Mouse (Mus musculus) embryo, embryonic 11.5 days (tissue): ENCODE data around the gene Fbxw11.
"Not testable (repeated sequence)": the region's sequence is repeated elsewhere in the genome, so short reads cannot be mapped to it uniquely, and the experiment has no call there.

Experiments used
- DNase-seq: peaks from one replicate; pipeline ENCODE4 v3.0.0-alpha.2; 2012; ENCODE audit warnings: low read depth, low spot score

Gene Fbxw11

DNA sequence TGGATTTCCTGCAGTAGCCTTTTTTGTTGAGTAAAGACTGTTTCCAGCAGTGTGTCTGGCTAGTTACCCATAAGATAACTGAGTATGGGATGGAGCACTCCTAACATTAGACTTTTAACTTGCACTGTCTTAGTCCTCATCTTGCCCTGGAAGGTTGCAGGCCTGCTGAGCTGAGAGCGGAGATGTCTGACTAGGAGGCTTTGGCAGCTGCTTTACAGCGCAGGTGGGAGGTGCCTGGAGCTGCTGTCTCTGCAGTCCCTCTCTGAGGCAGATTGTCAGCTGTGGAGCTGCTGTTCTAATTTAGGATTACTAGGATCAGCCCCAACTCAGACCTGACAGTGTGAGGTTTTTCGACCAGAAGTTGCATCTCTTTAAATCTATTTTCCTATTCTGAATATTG, 34.3 kb downstream of the Fbxw11 start:
- DNase-seq = no peak

DNA sequence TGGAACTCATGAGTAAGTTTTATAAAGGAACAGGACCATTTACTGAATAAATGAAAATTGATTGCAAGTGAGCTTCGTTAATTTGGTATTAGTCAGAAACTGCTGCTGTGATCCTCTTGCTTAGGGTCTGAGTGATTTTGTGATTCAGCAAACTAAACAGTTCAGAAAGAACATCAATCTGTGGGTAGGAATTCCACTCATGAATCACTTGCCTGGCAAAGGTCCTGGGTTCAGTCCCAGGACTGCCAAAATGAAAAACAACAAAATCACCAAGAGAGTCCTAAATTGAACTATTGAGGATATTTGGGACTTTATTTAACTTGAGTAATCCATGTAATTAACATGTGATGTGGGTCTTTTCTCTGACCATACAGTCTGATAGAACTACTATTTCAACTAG, 35.3 kb downstream of the Fbxw11 start:
- DNase-seq = no peak

DNA sequence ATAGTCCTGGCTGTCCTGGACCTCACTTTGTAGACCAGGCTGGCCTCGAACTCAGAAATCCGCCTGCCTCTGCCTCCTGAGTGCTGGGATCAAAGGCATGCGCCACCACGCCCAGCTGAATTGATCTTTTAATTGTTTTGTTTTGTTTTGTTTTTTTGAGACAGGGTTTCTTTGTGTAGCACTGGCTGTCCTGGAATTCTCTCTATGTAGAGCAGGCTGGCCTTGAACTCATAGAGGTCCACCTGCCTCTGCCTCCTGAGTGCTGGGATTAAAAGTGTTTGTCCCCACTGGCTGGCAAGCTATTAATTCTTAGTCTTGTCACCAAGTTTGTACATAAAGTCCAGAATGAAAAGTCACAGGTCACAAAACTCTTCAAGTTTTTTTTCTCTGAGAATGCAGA, 36.6 kb downstream of the Fbxw11 start:
- DNase-seq = not testable (repeated sequence)

DNA sequence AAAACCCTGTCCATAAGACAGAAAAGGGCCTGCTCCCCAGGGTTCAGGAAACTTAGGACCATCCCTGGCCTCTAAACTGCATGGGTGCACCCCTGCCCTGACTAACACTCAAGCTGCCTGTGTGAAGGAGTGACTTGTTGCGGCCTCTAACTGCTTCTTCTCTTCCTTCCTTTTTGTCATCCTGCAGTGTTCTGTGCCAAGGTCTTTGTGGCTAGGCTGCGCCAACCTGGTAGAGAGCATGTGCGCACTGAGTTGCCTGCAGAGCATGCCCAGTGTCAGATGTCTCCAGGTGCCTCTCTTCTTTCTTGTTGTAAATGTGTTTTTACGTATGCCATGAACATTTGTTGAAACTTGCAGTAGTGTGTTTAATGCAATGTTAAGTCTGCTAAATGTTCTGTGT, 37.5 kb downstream of the Fbxw11 start:
- no peak for DNase-seq

DNA sequence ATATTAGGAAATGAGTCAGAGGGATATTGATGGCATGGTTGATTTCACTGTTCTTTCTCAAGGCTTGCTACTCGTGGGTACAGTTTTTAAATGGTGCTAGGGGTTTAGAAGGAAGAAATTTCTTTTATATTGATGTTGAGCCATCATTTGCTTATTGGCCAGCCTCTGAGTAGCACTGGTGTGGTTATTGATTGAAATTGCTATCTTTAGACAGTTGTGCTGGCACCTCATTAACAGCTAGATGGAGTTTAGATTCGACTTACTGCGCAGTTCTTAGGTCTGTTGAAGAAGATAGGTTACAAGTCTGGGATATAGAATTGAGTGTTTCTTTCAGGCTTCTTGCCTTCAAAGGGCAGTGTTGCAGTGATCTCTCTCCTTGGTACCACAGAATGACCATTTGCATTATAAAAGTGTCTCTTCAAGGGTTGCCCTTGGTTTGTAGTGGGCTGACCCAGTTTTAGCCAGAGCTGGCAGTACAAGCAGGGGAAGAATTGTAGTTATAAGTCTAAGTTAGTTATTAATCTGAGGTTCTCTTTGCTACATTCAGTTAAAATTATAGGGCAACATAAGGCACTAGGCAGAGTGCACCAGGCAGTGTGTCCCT, 38.8 kb downstream of the Fbxw11 start:
- no peak for DNase-seq

DNA sequence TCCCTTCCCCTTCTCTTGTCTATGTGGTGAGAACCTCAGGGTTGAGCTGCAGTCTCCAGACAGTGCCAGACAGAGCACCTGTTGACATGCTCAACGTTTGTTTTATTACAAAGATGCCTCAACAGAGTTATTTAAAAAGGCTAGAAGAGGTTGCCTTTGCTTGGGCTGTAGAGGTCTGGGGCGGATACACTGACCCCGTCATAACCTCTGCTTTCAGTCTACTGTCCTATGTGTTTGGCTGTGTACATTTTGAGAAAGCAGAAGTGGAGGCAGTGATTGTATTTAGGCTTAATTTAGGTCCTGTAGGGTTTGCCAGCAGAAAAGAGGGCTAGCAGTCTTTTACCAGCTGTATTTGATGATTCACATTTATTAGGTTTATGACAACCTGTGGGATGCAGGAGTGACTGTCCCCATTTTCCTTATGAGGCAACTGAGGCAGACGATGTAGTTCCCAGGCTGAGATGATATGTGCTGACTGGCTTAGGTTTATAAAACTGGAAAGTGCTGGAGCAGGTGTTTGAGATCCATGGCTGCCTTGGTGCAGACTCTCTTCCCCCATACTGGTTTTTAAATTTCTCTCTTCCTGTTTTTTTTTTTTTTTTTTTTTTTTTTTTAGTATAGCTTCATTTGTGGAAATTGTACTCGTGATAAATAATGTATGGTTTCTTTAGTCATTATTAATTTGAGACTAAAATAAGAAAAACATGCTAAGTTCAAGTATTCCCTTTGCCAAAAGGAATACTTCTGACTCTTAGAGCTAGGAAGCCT, 40.0 kb downstream of the Fbxw11 start:
- DNase-seq = no peak

DNA sequence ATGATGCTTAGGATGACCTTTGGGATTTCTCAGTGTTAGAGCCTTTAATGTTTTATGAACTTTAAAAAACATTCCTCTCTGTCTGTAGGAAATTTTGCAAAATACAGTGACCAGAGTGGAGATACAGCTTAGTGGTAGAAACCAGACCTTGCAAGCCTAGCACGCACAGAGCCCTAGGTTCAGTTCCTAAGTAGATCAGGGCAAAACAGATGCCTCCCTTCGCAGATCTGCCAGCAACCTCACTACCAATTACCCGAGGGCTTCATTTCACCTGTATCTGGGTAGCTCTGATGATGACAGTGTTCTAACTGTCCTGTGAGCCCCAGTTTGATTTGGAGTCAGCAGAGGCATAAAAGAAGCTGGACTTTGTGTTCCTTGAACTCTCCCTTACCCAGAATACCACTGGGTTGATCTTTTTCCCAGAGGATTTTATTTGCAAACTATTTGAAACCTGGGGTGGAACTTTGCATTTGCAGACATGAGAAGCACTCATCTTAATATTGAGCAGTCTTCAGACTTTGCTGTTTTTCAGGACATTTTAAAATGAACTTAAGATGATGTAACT, 42.2 kb downstream of the Fbxw11 start:
- DNase-seq = no peak

DNA sequence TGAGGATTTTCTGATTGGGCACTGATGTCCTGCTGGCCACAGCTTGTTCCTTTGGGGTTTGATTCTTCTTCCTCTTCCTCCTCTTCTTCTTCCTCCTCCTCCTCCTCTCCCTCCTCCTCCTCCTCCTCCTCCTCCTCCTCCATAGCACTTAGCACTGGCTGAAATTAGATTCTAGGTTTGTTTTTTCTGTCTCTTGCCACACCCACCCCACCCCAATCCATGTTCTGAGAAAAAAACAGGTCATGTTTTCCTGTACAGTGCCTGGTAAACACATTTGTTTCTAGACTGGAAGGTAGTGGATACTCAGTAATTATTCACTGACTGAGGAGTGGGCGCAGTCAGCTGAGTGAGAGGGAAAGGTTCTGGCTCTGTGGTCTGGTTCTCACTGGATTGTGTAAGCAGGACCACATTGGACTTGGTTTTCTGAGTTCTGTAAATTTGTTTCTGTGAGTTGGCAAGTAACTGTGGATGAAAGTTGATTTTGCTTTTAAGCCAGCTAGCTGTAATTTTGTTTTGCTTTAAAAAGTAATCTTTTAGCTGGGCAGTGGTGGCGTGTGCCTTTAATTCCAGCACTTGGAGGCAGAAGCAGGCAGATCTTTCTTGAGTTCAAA, 45.8 kb downstream of the Fbxw11 start:
- DNase-seq = no peak

DNA sequence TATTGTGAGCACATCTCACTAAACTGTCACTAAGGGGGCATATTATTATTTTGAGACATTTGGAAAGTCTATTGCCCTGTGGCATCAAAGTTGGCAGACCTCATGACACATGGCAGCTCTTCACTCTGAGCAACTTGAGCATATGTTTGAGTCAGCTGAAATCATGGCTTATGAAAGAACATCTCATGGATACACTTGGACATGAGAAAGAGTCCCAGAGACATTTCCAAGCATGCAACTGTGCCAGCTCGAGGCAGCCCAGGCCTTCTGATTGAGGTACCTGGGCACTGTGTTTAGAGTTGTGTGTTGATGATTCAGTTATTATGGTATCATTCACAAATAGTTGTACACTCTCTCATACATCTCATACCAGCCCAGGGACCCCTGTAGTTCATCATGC, 47.0 kb downstream of the Fbxw11 start:
- no peak for DNase-seq

DNA sequence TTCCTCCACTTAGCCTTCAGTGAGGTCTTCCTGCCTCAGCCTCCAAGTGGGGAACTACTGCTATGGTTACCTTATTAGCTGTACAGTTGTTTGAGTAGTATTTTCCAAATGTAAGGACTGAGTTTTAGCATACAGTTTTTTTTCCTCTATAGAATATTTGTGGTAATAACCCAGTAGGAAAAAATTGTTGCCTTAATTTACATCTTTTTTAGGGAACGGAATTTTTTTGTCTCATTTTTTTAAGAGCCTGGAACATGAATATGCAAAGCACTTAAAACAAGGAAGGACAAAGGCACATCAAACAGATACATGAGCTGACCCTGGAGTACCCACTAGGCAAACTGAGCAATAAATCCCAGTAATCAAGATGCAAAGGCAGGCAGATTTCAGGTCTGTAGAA, 50.3 kb downstream of the Fbxw11 start:
- no peak for DNase-seq

DNA sequence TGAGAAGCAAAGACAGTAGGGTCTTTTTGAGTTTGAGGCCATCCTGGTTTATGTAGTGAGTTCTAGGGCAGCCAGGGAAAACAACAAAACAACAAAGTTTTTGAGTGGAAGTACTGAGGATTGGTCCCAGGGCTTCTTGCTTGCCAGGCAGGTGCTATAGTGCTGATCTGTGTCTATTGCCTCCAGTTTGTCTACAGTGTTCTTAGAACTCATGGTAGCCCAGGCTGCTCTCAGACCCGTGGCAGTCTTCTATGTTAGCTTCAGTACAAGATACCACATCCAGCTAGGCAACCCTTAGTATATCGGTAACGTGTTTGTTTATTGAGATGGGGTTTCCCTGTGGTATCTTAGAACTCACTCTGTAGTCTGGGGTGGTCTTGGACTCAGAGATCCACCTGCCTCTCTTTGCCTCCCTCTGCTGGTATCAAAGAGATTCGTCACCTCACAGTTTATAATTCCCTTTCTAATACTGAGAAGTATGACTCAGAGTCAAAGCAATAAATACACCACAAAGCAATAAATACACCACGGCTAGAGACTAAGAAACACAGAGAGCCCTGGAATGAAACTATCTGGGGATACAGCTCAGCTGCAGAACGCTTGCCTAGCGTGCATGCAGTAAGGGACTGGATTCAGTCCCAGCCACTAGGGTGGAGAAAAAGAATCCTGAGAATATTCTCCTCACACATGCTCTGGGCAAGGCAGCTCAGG, 51.1 kb downstream of the Fbxw11 start:
- no peak for DNase-seq

DNA sequence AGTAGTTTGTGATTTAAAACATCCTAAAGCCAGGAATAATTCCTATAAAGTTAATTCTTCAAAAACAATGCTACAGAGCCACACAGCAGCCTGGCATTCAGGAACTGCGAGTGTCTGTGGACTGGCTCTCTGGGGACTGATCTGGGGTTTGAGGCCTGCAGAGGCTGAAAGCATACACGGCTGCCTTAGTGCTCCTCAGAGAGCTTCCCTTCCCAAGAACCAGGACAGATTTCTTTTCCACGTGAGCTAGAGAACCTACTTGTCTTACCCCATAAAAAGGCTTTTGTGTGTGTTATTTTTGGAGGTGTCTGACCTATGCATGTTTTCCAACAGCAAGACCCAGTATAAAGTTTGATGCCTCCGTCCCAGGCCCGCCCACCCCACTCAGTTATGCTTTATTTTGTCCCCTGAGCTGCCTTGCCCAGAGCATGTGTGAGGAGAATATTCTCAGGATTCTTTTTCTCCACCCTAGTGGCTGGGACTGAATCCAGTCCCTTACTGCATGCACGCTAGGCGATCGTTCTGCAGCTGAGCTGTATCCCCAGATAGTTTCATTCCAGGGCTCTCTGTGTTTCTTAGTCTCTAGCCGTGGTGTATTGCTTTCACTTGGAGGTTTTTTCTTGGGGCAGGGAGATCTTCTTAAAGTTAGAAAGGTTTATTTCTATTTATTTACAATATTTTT, 51.9 kb downstream of the Fbxw11 start:
- DNase-seq = not testable (repeated sequence)

DNA sequence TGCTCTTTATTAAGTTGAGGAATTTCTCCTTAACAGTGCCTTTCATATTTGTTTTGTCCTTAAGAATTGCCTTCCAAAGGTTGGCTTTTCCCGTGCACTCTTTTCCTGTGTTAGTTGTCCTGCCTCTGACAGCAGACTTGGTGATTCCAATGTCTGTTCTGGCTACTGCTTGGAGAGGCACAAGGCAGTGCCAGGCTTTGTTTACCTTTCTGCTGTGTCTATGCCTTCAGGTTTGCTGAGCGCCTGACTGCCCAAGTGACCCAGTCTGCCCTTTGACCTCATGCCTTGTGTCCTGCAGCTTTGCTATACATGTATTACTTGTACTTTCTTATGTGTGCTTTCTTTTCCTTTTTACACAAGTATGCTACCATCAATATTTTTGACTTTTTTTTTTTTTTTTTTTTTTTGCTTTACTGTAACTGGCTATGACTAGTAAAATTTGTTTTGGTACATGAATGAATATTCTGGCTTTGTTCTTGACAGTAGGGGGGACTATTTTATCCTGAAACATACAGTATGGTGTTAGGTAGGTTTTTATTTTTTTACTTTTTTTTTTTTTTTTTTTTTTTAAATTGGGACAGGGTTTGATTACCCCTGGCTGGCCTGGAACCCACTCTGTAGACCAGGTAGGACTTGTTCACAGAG, 54.0 kb downstream of the Fbxw11 start:
- no peak for DNase-seq

DNA sequence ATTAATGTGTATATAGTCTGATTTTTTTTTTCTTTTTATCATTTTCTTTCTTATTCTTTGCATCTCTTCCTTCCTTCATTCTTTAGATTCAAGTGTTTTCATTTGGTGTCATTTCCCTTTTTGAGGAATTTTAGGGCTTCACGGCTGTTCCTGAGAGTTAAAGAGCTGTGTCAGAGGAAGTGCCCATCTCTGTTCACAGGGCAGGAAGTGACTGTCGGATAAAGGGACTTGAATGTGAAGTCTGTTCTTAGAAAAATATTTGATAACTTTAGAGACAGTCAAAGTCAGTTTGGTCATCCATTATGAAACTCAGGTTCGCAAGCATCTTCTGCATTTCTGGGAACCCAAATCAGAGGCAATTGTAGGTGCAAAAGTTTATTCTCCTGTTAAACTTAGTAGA, 55.2 kb downstream of the Fbxw11 start:
- no peak for DNase-seq

DNA sequence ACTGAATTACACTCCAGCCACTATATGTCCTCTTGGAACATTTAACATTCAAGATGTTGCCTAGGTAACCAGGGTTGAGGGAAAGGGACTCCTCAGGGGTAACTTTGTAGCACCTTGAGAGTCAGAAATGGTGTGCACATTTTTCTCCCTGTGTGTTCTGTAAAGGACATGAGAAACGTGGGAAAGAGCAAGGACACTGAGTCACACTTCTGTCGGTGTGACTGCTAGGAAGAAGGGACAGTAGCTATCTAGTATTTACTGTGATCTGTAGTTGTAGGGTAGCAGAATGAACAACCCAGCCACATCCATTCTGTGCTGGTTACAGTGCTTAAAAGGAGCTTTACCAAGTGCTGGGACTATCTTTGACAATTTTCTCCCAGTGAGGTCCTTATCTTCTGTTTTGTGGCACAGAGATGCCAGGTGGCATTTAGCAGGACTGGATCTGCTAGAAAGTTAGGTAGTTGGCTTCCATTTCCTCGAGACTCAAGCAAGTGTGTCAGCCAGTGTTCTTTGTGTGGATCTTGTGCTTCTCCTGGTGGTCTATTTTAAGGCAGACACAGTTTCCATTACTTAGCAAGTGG, 57.5 kb downstream of the Fbxw11 start:
- no peak for DNase-seq

DNA sequence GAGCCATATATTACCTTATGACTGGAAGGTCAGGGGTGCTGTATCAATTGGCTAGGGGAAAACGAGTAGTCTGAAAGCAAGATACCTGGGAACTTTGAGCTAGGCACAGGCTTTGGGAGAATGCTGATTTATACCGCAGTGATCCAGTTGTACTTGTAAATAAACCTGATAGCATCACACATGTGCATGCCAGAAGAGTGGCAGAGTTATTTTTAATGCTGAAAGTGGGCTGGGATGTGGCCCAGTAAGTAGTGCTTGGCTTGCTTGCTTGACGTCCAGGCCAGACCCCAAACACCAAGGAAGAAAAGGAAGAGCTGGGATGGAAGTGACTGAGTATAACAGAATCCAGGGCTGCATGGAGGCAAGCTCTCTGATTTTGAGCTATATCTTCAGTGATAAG, 59.0 kb downstream of the Fbxw11 start:
- DNase-seq = no peak

DNA sequence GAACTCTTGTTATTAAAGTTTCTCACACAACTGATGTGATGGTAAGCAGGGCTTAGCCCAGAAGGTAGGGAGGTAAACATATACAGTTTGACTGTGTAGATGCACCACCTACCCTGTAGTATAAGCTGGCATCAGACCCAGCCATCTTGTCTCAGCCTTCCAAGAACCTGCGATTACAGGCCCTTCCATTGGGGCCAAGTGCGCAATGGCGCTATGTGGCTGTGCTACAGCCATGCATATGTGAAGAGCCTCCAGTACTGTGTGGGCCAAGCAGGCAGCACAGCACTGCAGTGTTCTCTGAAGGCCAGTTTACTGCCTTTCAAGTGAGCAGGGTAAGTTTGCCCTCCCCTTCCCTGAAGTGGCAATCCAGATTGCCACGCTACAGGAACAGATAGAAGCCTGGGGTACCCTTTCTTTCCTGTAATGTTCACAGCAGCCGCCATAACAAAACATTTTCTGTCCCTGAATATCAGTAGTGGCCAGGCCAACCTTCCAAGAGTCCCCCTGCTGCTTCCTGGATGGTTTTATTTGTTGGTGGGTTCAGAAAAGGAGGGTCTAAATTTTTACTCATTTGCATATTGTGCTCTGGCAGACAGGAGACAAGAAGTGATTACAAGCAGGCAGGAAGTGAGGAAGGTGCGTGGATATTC, 61.8 kb downstream of the Fbxw11 start:
- no peak for DNase-seq

DNA sequence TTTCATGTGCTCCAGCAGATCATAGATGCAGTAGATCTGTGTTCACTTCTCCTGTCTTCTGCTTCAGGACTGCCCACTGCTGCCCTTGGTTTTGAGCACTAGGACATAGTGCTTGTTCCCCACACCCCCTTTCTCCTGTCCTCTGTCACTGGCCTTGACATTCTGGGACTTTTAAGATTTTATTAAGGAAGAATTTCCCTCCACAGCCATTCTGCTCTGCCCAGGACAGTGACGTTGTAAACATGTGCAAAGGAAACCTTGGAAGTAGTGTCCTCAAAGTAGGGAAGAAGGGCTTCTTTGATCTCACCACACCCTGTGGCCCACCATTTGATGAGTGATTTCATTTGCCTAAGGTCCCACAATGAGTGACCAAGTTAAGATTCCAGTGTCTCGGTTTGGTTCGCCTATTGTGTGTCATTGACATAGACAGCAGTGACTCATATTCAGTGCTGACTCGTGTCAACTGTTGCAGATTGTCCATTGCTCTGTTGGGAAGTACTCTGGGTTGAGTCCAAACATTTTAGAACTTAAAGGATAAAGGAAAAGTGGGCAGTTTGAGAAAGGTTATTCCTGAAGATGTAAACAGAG, 64.0 kb downstream of the Fbxw11 start:
- no peak for DNase-seq

DNA sequence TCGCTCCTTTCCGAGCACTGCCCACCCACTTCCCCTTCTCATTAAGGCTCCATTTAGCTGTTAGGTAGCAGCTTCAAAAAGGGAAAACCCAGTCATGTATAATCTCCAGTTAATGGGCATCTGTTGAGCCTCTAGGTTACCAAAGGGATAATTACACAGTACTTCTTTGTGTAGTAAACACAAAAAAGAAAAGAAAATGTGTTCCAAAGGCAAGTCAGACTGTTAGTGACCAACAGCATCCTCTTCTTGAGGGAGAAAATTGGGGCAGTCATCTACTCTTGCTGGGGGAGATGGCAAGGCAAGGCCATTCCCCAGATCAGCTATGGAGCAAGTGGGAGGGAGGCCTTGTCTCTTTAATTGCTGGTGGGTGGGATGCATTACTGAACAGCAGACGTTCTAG, 65.0 kb downstream of the Fbxw11 start:
- no peak for DNase-seq
